Mouse (Mus musculus): Measurements from ENCODE around the gene Thpo. TPM values are rescaled to one million over a fixed set of nuclear protein-coding genes. Genes with fewer than 3 reads are reported as not detected.
A peak's percentile ranks its signal among the peaks of the same experiment; 100 is the strongest.

Thpo gene
- polyA plus RNA-seq, 1 experiment from 2014 or later: 1.5 TPM

DNA sequence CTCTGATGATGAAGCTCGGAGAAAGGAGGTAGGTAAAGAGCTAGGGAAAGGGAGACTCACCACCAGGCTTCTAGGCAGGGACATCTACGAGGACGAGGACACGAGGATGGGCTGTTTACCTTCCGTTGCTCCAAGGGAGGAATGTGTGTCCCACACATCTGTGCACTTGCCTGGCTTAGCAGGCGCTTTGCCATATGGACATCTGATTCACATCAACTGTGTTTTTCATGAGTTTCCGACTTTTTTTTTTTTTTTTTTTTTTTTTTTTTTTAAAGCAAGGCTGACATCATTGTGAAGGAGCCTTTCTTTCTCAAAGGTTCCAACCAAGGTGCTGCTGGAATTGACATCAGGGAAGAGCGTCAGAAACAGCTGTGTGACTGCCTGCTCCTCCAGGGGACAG is 16.2 kb upstream of the Thpo start:
- no peaks in the 10 kb centered on the region for H3K36me3 ChIP-seq (ENCODE audit: control insufficient read depth, insufficient read depth)
- no peak overlapping the region for H3K4me2 ChIP-seq (ENCODE audit: low read length)
- H3K9me3 ChIP-seq (ENCODE audit: control insufficient read depth, low read length): no peaks in the 10 kb centered on the region
- 52% methylated on average over 8 of the region's 8 CpGs for WGBS
- H3K4me1 ChIP-seq (replicated peaks; ENCODE audit: control insufficient read depth, insufficient read depth, low read length): peaks cover 9% of the 10 kb centered on the region
- ATAC-seq: no peak
- no peaks in the 10 kb centered on the region for H3K27me3 ChIP-seq (replicated peaks; ENCODE audit: control insufficient read depth, insufficient read depth, low read length)
- H3K27ac ChIP-seq (ENCODE audit: low read length): no peak overlapping the region
- H3K9ac ChIP-seq (replicated peaks; ENCODE audit: low read depth, low read length): no peak overlapping the region
- no peak overlapping the region for H3K4me3 ChIP-seq (replicated peaks; ENCODE audit: low read length)

DNA sequence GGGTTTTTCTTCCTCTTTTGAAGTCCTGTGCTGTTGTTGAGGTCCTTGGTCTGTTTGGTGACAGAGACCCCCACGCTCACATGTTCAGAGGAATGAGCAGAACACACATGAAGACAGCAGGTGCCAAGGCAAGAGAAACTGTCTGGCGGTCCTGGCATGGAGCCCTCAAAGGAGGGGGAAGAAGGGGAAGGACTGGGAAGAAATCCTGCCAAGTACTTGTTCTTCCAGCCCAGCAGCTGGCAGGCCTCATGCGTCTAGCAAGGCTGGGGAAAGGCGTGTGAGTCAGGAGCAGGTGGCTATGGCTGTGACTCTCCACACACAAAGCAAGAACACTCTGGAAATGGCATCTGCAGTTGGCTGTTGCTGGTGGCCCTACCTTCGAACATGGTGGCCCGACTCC is 12.3 kb upstream of the Thpo start:
- no peak overlapping the region for H3K4me2 ChIP-seq (ENCODE audit: low read length)
- H3K27me3 ChIP-seq (replicated peaks; ENCODE audit: control insufficient read depth, insufficient read depth, low read length): no peaks in the 10 kb centered on the region
- no peak overlapping the region for H3K4me3 ChIP-seq (replicated peaks; ENCODE audit: low read length)
- no peak overlapping the region for H3K9ac ChIP-seq (replicated peaks; ENCODE audit: low read depth, low read length)
- H3K9me3 ChIP-seq (ENCODE audit: control insufficient read depth, low read length): no peaks in the 10 kb centered on the region
- peaks cover 9% of the 10 kb centered on the region for H3K4me1 ChIP-seq (replicated peaks; ENCODE audit: control insufficient read depth, insufficient read depth, low read length)
- peak; percentile 92 for ATAC-seq
- H3K27ac ChIP-seq (ENCODE audit: low read length): peak overlapping the region; percentile 18; the same call in 1 of the 2 replicates
- no peaks in the 10 kb centered on the region for H3K36me3 ChIP-seq (ENCODE audit: control insufficient read depth, insufficient read depth)
- WGBS: 35% methylated on average over 6 of the region's 6 CpGs

DNA sequence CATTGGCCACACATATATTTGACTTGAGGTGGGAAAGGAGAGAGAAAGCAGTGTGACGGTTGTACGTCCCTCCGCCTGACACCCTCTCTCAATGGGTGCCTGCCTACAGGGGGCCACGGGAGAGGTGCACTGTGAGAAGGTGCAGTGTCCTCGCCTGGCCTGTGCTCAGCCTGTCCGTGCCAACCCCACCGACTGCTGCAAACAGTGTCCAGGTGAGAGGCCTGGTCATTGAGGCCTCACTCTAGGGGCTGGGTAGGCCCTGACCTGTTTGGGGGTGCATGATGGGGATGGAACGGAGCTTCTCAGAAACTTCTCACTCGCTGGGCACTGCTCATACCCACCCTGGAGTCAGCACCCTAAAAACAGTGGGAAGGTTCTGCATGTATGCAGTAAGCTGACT is 5.5 kb upstream of the Thpo start:
- H3K4me3 ChIP-seq (replicated peaks; ENCODE audit: low read length): no peak overlapping the region
- H3K4me1 ChIP-seq (replicated peaks; ENCODE audit: control insufficient read depth, insufficient read depth, low read length): no peaks in the 10 kb centered on the region
- peaks cover 7% of the 10 kb centered on the region for H3K27me3 ChIP-seq (replicated peaks; ENCODE audit: control insufficient read depth, insufficient read depth, low read length)
- H3K36me3 ChIP-seq (ENCODE audit: control insufficient read depth, insufficient read depth): no peaks in the 10 kb centered on the region
- no peak overlapping the region for H3K27ac ChIP-seq (ENCODE audit: low read length)
- 90% methylated on average over 9 of the region's 9 CpGs for WGBS
- ATAC-seq: no peak
- no peak overlapping the region for H3K9ac ChIP-seq (replicated peaks; ENCODE audit: low read depth, low read length)
- H3K9me3 ChIP-seq (ENCODE audit: control insufficient read depth, low read length): no peaks in the 10 kb centered on the region
- H3K4me2 ChIP-seq (ENCODE audit: low read length): no peak overlapping the region

DNA sequence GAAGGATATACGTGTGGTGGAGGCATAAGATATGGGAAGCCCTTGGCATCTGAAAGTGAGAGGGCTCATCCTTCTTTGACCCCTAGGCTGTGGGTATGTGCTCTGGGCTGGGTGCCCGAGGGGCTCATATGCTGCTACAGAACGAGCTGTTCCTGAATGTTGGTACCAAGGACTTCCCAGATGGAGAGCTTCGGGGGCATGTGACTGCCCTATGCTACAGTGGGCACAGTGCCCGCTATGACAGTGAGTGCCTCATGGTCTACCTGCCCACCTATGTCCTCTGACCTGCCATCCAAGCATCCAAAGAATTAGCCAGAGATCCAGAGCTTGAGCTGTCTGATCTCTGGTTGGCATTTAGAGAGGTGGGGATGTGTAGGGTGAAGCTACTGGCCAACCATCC is 2.5 kb upstream of the Thpo start:
- WGBS: 86% methylated on average over 5 of the region's 5 CpGs
- no peaks in the 10 kb centered on the region for H3K9me3 ChIP-seq (ENCODE audit: control insufficient read depth, low read length)
- no peaks in the 10 kb centered on the region for H3K36me3 ChIP-seq (ENCODE audit: control insufficient read depth, insufficient read depth)
- no peak overlapping the region for H3K27ac ChIP-seq (ENCODE audit: low read length)
- H3K4me1 ChIP-seq (replicated peaks; ENCODE audit: control insufficient read depth, insufficient read depth, low read length): peaks cover 15% of the 10 kb centered on the region
- no peak overlapping the region for H3K4me2 ChIP-seq (ENCODE audit: low read length)
- H3K4me3 ChIP-seq (replicated peaks; ENCODE audit: low read length): no peak overlapping the region
- no peak for ATAC-seq
- no peak overlapping the region for H3K9ac ChIP-seq (replicated peaks; ENCODE audit: low read depth, low read length)
- H3K27me3 ChIP-seq (replicated peaks; ENCODE audit: control insufficient read depth, insufficient read depth, low read length): peaks cover 17% of the 10 kb centered on the region

DNA sequence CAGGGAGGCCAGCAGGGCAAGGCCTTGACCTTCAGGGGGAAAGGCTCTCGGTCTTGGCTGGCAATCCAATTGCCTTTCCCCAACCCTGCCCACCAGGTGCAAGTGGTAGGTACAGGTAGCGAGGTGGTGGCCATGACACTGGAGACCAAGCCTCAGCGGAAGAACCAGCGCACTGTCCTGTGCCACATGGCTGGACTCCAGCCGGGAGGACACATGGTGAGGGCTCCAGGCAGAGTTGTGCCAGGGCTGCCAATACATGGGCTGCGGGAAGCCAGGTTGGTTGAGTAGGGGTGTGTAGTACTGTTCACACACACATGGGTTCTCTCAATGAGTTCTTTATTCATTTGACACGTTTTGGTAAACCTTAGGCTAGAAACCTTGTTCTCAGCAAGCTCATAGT is 1.9 kb upstream of the Thpo start:
- Histone ChIP-seq H3K9me3 (ENCODE audit: control insufficient read depth, low read length) (no peaks in the 10 kb centered on the region), H3K4me3 (replicated peaks; ENCODE audit: low read length) (no peak overlapping the region), H3K9ac (replicated peaks; ENCODE audit: low read depth, low read length) (no peak overlapping the region), H3K27ac (ENCODE audit: low read length) (no peak overlapping the region), H3K27me3 (replicated peaks; ENCODE audit: control insufficient read depth, insufficient read depth, low read length) (peaks cover 17% of the 10 kb centered on the region), H3K36me3 (ENCODE audit: control insufficient read depth, insufficient read depth) (no peaks in the 10 kb centered on the region), H3K4me1 (replicated peaks; ENCODE audit: control insufficient read depth, insufficient read depth, low read length) (peaks cover 15% of the 10 kb centered on the region), H3K4me2 (ENCODE audit: low read length) (no peak overlapping the region)
- no peak for ATAC-seq
- WGBS: 89% methylated on average over 7 of the region's 7 CpGs

DNA sequence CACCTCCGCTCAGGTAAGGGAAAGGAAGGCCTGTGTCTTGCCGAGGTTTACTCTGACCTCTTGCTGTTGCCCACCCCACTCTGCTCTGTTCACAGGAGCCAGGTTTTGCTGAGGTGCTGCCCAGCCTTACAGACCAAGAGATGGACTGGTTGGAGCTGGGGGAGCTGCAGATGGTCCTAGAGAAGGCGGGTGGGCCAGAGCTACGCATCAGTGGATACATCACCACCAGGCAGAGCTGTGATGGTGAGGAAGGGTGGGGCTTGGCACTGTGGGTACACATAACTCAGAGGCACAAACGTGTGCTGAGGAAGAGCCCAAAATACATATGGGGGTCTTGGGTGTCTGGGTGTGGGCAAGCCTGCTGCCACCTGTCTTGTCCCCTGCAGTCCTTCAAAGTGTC is 1.3 kb upstream of the Thpo start:
- Histone ChIP-seq H3K4me1 (replicated peaks; ENCODE audit: control insufficient read depth, insufficient read depth, low read length) (peaks cover 15% of the 10 kb centered on the region), H3K36me3 (ENCODE audit: control insufficient read depth, insufficient read depth) (no peaks in the 10 kb centered on the region), H3K4me3 (replicated peaks; ENCODE audit: low read length) (no peak overlapping the region), H3K27ac (ENCODE audit: low read length) (no peak overlapping the region), H3K4me2 (ENCODE audit: low read length) (no peak overlapping the region), H3K9ac (replicated peaks; ENCODE audit: low read depth, low read length) (no peak overlapping the region), H3K9me3 (ENCODE audit: control insufficient read depth, low read length) (no peaks in the 10 kb centered on the region), H3K27me3 (replicated peaks; ENCODE audit: control insufficient read depth, insufficient read depth, low read length) (peaks cover 17% of the 10 kb centered on the region)
- no peak for ATAC-seq
- 77% methylated on average over 5 of the region's 5 CpGs for WGBS

DNA sequence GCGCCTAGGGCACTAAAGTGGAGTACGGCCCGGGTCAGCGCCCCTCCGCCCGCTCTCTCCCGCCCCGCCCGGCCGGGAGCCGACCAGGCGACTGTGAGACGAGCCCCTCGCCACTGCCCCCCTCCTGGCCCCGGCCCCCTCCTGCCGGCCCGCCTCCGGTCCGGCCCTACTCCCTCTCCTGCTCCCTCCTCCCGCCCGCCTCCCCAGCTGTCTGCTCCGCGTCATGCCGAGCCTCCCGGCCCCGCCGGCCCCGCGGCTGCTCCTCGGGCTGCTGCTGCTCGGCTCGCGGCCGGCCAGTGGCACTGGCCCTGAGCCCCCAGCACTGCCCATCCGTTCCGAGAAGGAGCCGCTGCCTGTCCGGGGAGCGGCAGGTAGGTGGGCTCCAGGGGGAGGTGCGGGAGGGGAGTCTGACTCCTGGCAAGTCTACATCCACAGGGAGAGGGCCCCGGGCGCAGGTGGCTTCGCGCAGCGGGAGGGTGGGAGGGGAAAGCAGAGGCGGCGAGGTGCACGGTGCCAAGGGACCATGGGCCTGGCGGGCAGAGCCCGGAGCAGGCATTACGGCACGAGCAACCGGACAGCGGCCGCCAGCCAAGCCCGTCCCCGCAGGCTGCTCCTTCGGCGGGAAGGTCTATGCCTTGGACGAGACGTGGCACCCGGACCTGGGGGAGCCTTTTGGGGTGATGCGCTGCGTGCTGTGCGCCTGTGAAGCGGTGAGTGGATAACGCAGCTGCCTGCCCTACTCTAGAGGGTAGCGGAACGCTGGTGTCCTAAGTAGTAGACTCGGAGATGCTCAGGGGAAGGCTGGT is 1.2 kb downstream of the Thpo start, which contains the start of gene Chrd:
Chrd (plus strand) TSS at position 203 of the 806 bp plus-strand sequence.
- WGBS: 0% methylated on average over 60 of the region's 70 CpGs
- Histone ChIP-seq H3K27me3 (replicated peaks; ENCODE audit: control insufficient read depth, insufficient read depth, low read length) (peaks cover 17% of the 10 kb centered on the region), H3K9me3 (ENCODE audit: control insufficient read depth, low read length) (no peaks in the 10 kb centered on the region), H3K27ac (ENCODE audit: low read length) (no peak within 1 kb of the TSS; the same call in 1 of the 2 replicates), H3K4me2 (ENCODE audit: low read length) (peak within 1 kb of the TSS; percentile 78), H3K4me3 (replicated peaks; ENCODE audit: low read length) (peak within 1 kb of the TSS; percentile 56), H3K9ac (replicated peaks; ENCODE audit: low read depth, low read length) (peak within 1 kb of the TSS; percentile 70), H3K36me3 (ENCODE audit: control insufficient read depth, insufficient read depth) (no peaks in the 10 kb centered on the region), H3K4me1 (replicated peaks; ENCODE audit: control insufficient read depth, insufficient read depth, low read length) (peaks cover 15% of the 10 kb centered on the region)
- peak; percentile 84 for ATAC-seq

DNA sequence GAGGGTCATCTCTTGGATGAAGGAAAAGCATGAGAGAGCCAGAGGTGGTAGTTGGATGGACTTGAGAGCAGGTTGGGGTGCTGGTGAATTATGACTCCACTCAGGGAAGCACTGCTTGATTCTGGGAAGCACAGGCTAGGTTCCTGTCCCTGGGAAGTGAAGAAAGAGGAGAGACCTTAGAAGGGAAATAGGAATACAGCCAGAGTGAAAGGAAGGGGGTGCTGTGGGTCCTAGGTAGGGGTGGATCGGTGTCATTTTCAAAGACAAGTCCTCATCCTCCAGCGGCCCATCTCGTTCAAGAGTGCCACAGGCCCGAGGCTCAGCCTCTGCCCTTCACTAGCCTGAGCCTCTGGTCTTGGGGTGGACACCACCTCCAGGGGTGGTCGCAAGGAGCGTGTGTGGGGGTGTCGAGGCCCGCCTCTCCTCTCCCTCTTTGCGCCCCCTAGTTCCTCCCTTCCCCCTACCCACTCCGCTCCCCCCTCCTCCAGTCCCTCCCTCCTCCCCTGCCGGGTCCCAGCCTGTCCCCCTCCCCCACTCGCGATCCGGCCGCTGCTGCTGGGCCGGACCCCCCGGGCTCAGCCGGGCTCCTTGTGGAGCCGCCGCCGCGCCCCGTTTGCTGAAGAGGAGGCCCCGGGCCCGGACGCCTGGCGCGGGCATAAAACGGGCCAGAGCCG is 1.9 kb downstream of the Thpo start:
- under 1% methylated on average over 10 of the region's 30 CpGs for WGBS
- Histone ChIP-seq H3K27ac (ENCODE audit: low read length) (no peak overlapping the region; the same call in 1 of the 2 replicates), H3K9ac (replicated peaks; ENCODE audit: low read depth, low read length) (peak overlapping the region; percentile 70), H3K4me2 (ENCODE audit: low read length) (peak overlapping the region; percentile 78), H3K27me3 (replicated peaks; ENCODE audit: control insufficient read depth, insufficient read depth, low read length) (peaks cover 17% of the 10 kb centered on the region), H3K4me3 (replicated peaks; ENCODE audit: low read length) (peak overlapping the region; percentile 56), H3K36me3 (ENCODE audit: control insufficient read depth, insufficient read depth) (no peaks in the 10 kb centered on the region), H3K9me3 (ENCODE audit: control insufficient read depth, low read length) (no peaks in the 10 kb centered on the region), H3K4me1 (replicated peaks; ENCODE audit: control insufficient read depth, insufficient read depth, low read length) (peaks cover 15% of the 10 kb centered on the region)
- peak; percentile 45 for ATAC-seq

DNA sequence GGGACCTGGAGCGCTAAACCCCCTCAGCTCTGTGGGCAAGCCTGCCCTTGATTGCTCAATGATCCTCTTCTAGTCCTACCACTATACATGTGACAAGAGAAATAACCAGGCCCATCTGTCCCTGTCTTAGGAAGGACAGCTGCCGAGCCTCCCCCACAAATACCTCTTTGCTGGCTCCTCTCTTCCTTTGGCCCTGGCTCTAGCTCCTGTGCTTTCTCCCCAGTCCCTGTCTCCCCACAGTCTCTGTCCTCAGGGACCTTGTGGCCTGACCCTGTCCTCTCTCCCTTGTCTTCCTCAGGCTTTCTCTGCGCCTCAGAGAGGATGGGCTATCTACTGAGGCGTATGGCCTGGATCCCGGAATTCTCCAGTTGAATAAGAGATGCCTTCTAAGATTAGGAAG is 2.6 kb downstream of the Thpo start:
- no peak overlapping the region for H3K27ac ChIP-seq (ENCODE audit: low read length)
- H3K4me3 ChIP-seq (replicated peaks; ENCODE audit: low read length): no peak overlapping the region
- no peak; the same call in 1 of the 2 replicates for ATAC-seq
- H3K4me2 ChIP-seq (ENCODE audit: low read length): no peak overlapping the region
- 48% methylated on average over 5 of the region's 5 CpGs for WGBS
- H3K4me1 ChIP-seq (replicated peaks; ENCODE audit: control insufficient read depth, insufficient read depth, low read length): peaks cover 15% of the 10 kb centered on the region
- H3K9ac ChIP-seq (replicated peaks; ENCODE audit: low read depth, low read length): no peak overlapping the region
- H3K9me3 ChIP-seq (ENCODE audit: control insufficient read depth, low read length): no peaks in the 10 kb centered on the region
- H3K27me3 ChIP-seq (replicated peaks; ENCODE audit: control insufficient read depth, insufficient read depth, low read length): peaks cover 17% of the 10 kb centered on the region
- H3K36me3 ChIP-seq (ENCODE audit: control insufficient read depth, insufficient read depth): no peaks in the 10 kb centered on the region
